Mouse (Mus musculus): ENCODE measurements around the gene Slc30a1.

The Slc30a1 gene

DNA sequence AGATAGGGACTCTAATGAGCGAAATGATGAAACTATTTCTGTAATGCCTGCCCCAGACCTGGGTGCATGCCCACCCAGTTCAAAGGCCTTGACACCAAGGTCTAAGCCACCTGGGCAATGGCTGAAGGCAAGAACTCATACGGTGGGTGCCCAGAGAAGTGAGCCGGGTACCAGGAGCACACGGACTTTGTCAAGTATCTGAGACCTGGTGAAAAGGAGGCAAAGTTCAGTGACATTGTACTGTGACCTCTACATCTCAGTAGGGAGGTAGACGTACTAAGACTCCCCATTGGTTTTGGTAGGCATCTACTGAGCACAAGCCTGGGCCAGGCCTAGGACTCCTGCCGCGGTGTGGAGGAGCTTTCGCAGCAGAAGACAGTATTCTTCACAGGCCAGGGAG lies 38.8 kb downstream of the Slc30a1 start:
- no peak for DNase-seq (ENCODE audit: low spot score in 2 of 2)

DNA sequence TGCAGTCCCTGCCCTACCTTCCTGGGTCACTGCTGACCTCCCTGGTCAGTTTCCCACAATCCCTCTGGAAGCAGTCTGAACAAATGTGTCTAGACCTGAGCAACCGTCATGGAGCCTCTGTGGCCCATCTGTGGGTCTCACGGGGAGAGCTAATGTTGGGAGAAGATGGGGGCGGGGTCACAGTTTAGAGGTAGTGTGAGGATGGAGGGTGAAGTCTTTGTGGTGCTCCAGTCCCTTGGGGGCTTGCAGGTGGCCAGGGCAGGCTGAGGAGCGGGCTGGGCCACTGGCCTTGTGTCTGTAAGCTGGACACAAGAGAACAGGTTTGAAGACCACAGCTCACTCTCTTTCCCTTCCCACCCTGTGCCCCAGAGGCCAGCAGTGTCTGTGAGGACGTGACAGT lies 39.2 kb downstream of the Slc30a1 start:
- DNase-seq (ENCODE audit: low spot score in 2 of 2), result no peak

DNA sequence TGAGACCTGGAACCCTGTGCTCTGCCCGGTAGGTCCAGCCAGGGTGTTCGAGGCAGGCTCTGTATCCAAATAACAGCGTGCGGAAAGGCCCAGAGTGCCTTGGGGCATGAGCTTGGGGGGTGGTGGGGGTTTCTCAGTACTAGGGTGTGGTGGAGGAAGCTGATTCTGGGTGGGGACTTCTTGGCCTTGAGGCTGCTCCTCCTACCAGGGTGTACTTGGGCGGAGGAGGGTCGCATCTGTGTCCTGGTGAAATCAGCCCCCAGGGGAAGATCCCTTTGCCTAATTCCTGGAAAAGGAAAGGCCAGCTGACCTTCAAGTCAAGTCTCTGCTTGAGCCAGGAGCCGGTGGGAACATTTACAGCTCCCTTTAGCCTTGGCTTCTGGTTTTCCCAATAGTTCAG lies 39.7 kb downstream of the Slc30a1 start:
- DNase-seq (ENCODE audit: low spot score in 2 of 2), result no peak

- no peak for DNase-seq (ENCODE audit: low spot score in 2 of 2)
Observed at GRCm38 (mm10) chr1:191946835-191947234, 40.3 kb downstream of the Slc30a1 start.

DNA sequence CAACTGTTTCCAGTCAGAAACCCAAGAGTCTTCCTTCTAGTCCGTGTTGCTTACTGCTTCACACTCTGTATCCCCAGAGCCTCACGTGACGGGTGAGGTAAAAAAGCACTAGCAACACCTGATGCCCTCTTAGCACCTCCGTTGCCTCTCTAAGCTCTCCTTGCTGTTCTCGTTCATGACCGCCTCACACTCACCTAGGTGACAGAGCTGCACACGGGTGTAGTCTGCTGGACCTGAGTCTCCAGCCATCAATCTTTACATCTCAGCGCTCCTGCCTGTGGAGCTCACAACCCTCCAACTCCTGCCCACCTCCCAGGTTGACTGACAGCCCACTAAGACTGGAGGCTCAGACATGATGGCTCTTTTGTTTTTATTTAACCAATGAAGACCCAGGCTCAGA lies 41.2 kb downstream of the Slc30a1 start:
- no peak for DNase-seq (ENCODE audit: low spot score in 2 of 2)

DNA sequence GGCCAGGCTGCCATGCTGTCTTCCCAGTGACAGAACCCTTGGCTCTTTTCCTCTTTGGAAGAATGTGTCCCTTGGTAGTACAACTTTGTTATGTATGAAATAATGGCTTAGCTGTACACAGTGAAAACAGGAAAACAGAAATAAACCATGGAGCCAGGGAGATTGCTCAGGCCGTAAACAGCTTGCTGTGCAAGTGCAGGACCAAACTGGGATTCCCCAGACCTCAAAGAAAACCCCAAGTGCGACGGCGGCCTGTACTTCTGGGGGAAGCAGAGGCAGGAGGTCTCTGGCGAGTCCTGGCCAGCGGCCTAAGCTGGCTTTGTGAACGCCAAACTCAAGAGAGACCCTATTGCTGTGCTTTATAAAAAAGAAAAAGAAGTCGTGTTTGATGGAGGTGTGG lies 42.0 kb downstream of the Slc30a1 start:
- no peak for DNase-seq (ENCODE audit: low spot score in 2 of 2)

DNA sequence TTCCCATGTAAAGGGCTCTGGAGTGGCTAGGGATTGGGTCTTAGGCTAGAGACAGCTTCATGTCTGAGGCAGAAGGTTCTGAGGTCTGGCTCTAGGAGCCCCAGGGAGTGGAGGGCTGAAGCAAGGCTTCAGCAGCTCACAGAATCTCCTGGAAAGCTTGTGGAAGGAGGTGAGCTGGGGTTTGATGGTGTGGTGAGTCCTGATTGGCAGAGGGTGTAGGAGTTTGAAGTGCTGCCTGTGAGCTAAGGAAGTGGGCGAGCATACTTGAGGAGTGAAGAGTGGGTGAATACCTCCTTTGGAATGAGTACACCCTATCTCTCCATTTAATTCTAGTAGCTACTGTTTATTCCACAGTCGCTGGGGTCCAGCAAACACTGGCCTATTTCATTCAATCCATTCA lies 44.0 kb downstream of the Slc30a1 start:
- no peak for DNase-seq (ENCODE audit: low spot score in 2 of 2)

- peak; percentile 31 to 65 for DNase-seq (ENCODE audit: low spot score in 2 of 2)
Observed at GRCm38 (mm10) chr1:191952733-191953335, 46.3 kb downstream of the Slc30a1 start.

DNA sequence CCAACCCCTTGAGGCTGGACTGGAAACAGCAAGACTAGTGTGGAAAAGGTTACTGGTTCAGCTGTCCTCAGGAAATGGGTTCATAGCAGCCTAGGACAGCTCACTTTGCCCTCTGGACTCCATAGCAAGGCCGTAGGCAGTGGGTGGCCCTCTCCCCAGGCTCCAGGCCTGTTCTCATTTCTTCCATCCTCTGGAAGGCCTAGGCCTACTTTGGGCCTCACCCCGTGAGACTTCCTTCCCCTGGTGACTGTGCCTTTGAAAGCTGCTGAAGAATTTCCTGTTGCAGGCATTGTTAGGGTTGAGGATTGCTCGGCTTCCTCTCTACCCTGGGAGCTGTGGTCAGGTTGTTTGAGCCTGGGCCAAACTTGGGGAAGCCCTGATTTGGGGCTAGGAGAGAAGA lies 48.5 kb downstream of the Slc30a1 start:
- DNase-seq (ENCODE audit: low spot score in 2 of 2), result no peak

- no peak for DNase-seq (ENCODE audit: low spot score in 2 of 2)
Observed at GRCm38 (mm10) chr1:191956261-191956660, 49.7 kb downstream of the Slc30a1 start.

GRCm38 (mm10) chr1:191956871-191957270 lies 50.3 kb downstream of the Slc30a1 start:
- DNase-seq (ENCODE audit: low spot score in 2 of 2), result no peak

- no peak for DNase-seq (ENCODE audit: low spot score in 2 of 2)
Observed at GRCm38 (mm10) chr1:191957321-191957720, 50.8 kb downstream of the Slc30a1 start.

GRCm38 (mm10) chr1:191960946-191961345 lies 54.4 kb downstream of the Slc30a1 start:
- DNase-seq (ENCODE audit: low spot score in 2 of 2), result no peak
